ENCODE assay signal across 14 mouse cellular contexts in the genomic region with DNA sequence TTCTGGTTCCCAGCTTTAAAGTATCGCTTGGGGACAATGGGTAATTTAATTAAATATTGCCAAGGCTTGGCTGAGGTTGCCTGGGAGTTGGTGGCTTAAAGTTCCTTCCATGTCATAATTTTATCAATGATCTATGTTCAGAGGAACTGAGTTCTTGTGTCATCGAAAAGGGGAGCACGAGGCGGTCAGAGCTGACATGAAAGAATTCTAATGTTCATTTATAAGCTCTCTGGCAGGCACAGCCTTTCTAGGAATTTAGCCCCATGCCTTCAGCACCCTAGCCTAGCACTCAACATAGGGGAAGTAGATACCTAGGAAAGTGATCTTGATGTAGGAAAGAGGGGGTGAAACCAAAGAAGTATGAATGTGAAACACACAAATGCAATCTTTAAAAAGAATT. TPM values are rescaled to one million over a fixed set of nuclear protein-coding genes. Genes with fewer than 3 reads are reported as not detected.
A peak's percentile ranks its signal among the peaks of the same experiment; 100 is the strongest.
DNase-seq lines count a peak whose midpoint lies in the region; ATAC-seq and TF ChIP-seq lines count a peak whose summit lies in the region.
"Had no signal": no experiment of that assay in that cellular context is flagged by ENCODE, and none has a peak within 500 bp of the region (broad histone marks: within the 10 kb centered on the region; RNA-seq: fewer than 3 reads in every experiment).

No protein-coding gene starts in this region.

- H3K27ac ChIP-seq in gastrocnemius, adult 2 months: peak overlapping the region; percentile 28; the same call in 1 of the 2 replicates
- H3K27ac ChIP-seq in hindbrain, embryonic 12.5 days: peak overlapping the region; percentile 94
- H3K27ac ChIP-seq in midbrain, embryonic 15.5 days: peak overlapping the region; percentile 94; the same call in 1 of the 2 replicates
- H3K27ac ChIP-seq: liver, embryonic 13.5 days; macrophage had no signal

- TF ChIP-seq CTCF in gastrocnemius, adult 2 months (IDR thresholded peaks at IDR 0.05): no peak

- no peaks in the 10 kb centered on the region for H3K27me3 ChIP-seq in hindbrain, embryonic 12.5 days
- no peaks in the 10 kb centered on the region for H3K27me3 ChIP-seq in midbrain, embryonic 15.5 days (replicated peaks)

- intact Hi-C loops in gastrocnemius, adult 2 months (cut with DNase I): no loop called here

- 36% methylated on average over 4 of the region's 4 CpGs for WGBS in hindbrain, embryonic 12.5 days
- 50% methylated on average over 4 of the region's 4 CpGs for WGBS in midbrain, embryonic 15.5 days

- H3K4me1 ChIP-seq in hindbrain, embryonic 12.5 days: peaks cover 52% of the 10 kb centered on the region
- peaks cover 44% of the 10 kb centered on the region for H3K4me1 ChIP-seq in midbrain, embryonic 15.5 days

- peak overlapping the region; percentile 64 for H3K4me2 ChIP-seq in hindbrain, embryonic 12.5 days (replicated peaks)
- peak overlapping the region; percentile 89 for H3K4me2 ChIP-seq in midbrain, embryonic 15.5 days
- H3K4me2 ChIP-seq: liver, embryonic 13.5 days had no signal

- ATAC-seq in hindbrain, embryonic 12.5 days (ENCODE audit: low FRiP score): no peak
- ATAC-seq in midbrain, embryonic 15.5 days (replicated peaks): no peak

- no peak overlapping the region; the same call in 1 of the 2 replicates for H3K4me3 ChIP-seq in gastrocnemius, adult 2 months
- H3K4me3 ChIP-seq in hindbrain, embryonic 12.5 days: peak overlapping the region; percentile 82; the same call in 1 of the 2 replicates
- 0 out of 2 replicates have a peak overlapping the region, but pooled peaks have one; percentile 88 for H3K4me3 ChIP-seq in midbrain, embryonic 15.5 days
- H3K4me3 ChIP-seq: liver, embryonic 13.5 days had no signal

- peaks cover 3% of the 10 kb centered on the region; the same call in 1 of the 2 replicates for H3K36me3 ChIP-seq in hindbrain, embryonic 12.5 days
- H3K36me3 ChIP-seq in midbrain, embryonic 15.5 days (replicated peaks): no peaks in the 10 kb centered on the region
- H3K36me3 ChIP-seq: liver, embryonic 13.5 days had no signal

- no peak for DNase-seq in gastrocnemius, adult 2 months
- DNase-seq in gastrocnemius, postnatal 25 days: no peak
- peak; percentile 18 for DNase-seq in Muller cell, postnatal 12 days (ENCODE audit: inconsistent ontology term)
- DNase-seq in adrenal gland, postnatal 10 days: no peak
- DNase-seq in cerebellum, adult 11 months: no peak
- DNase-seq in adrenal gland, postnatal 14 days: no peak
- DNase-seq: cerebellum, adult 11-12 months; gastrocnemius, postnatal 36 days; kidney, adult 18-20 months; liver, embryonic 13.5 days; thymus, postnatal 25 days had no signal

- no peak overlapping the region for H3K9ac ChIP-seq in hindbrain, embryonic 12.5 days
- H3K9ac ChIP-seq in midbrain, embryonic 15.5 days: no peak overlapping the region
- H3K9ac ChIP-seq: liver, embryonic 13.5 days had no signal

- H3K9me3 ChIP-seq in hindbrain, embryonic 12.5 days (replicated peaks): no peaks in the 10 kb centered on the region
- no peaks in the 10 kb centered on the region for H3K9me3 ChIP-seq in midbrain, embryonic 15.5 days
- H3K9me3 ChIP-seq: liver, embryonic 13.5 days had no signal

RNA-seq across cellular contexts. Expression of a gene that starts 2.9 kb away (rescaled TPM):
- 1 to 10 TPM; 3.9 to 4.2 TPM for total RNA-seq in gastrocnemius, adult 2 months (2021)
- total RNA-seq in gastrocnemius, postnatal 25 days (2021): 1 to 10 TPM; 6.2 to 6.7 TPM
- polyA plus RNA-seq in hindbrain, embryonic 12.5 days (2016; fragmentation: Nextera tagmentation; extraction: Ambion mirVana): 56.7 and 58.6 TPM in 2 replicates
- polyA plus RNA-seq in midbrain, embryonic 15.5 days (2015; fragmentation: Nextera tagmentation; extraction: Ambion mirVana): 43.3 and 43.4 TPM in 2 replicates
- 10 to 100 TPM; 22.5 to 24.4 TPM for total RNA-seq in adrenal gland, postnatal 10 days (2021)
- total RNA-seq in adrenal gland, postnatal 14 days (2021): 19.7 and 24.6 TPM in 2 replicates

RNA-seq across cellular contexts. Expression of a gene that starts 37.7 kb away (rescaled TPM):
- total RNA-seq in gastrocnemius, adult 2 months (2021): 1 to 10 TPM in 1 of 2 experiments, under 1 TPM in 1; 0.98 to 1.1 TPM
- under 1 TPM; 0.74 to 0.88 TPM for total RNA-seq in gastrocnemius, postnatal 25 days (2021)
- polyA plus RNA-seq in hindbrain, embryonic 12.5 days (2016; fragmentation: Nextera tagmentation; extraction: Ambion mirVana): 0.70 and 0.75 TPM in 2 replicates
- polyA plus RNA-seq in midbrain, embryonic 15.5 days (2015; fragmentation: Nextera tagmentation; extraction: Ambion mirVana): 0.62 and 0.73 TPM in 2 replicates
- total RNA-seq in adrenal gland, postnatal 10 days (2021): 10 to 100 TPM; 15.1 to 16.1 TPM
- total RNA-seq in adrenal gland, postnatal 14 days (2021): 10.8 and 18.2 TPM in 2 replicates

RNA-seq across cellular contexts. Expression of a gene that starts 47.2 kb away (rescaled TPM):
- 1 to 10 TPM; 2.1 to 2.4 TPM for total RNA-seq in gastrocnemius, adult 2 months (2021)
- 1 to 10 TPM; 2.5 to 3.9 TPM for total RNA-seq in gastrocnemius, postnatal 25 days (2021)
- 15.6 and 17.2 TPM in 2 replicates for polyA plus RNA-seq in hindbrain, embryonic 12.5 days (2016; fragmentation: Nextera tagmentation; extraction: Ambion mirVana)
- 5.0 and 6.0 TPM in 2 replicates for polyA plus RNA-seq in midbrain, embryonic 15.5 days (2015; fragmentation: Nextera tagmentation; extraction: Ambion mirVana)
- total RNA-seq in adrenal gland, postnatal 10 days (2021): 10 to 100 TPM; 11.9 to 14.8 TPM
- 10.4 and 12.1 TPM in 2 replicates for total RNA-seq in adrenal gland, postnatal 14 days (2021)

Comparison
In these comparisons a context has a peak if more than half of its experiments do, and no peak if none do; other contexts are left out.
1. H3K27ac ChIP-seq: peak in every context shown above with its lines; median percentile 94 in hindbrain, embryonic 12.5 days; 94 in midbrain, embryonic 15.5 days; 28 in gastrocnemius, adult 2 months.